Mouse (Mus musculus) forebrain, embryonic 13.5 days (tissue): Measurements from ENCODE around the gene Hlf. TPM values are rescaled to one million over a fixed set of nuclear protein-coding genes. Genes with fewer than 3 reads are reported as not detected.

ENCODE experiments used
- ATAC-seq: fragments of 200-750 bp; cut with Nextera tagmentation; 2 replicates; pipeline ENCODE4 v1.8.0; 2017
- H3K27ac ChIP-seq: fragments of 300-500 bp; sonication (generic); 2 replicates; pipeline ENCODE4 v1.5.1; 2015; ENCODE audit warnings: inconsistent platforms, mild to moderate bottlenecking, moderate library complexity
- H3K27me3 ChIP-seq: fragments of 300-500 bp; sonication (generic); 2 replicates; pipeline ENCODE4 v1.6.1; 2015; ENCODE audit warnings: mild to moderate bottlenecking, inconsistent platforms
- H3K36me3 ChIP-seq: fragments of 300-500 bp; sonication (generic); 2 replicates; pipeline ENCODE4 v1.6.1; 2015; ENCODE audit warnings: mild to moderate bottlenecking, inconsistent platforms; ENCODE audit not compliant: poor library complexity, severe bottlenecking
- H3K4me1 ChIP-seq: fragments of 300-500 bp; sonication (generic); 2 replicates; pipeline ENCODE4 v1.6.1; 2015; ENCODE audit warnings: inconsistent platforms
- H3K4me2 ChIP-seq: fragments of 300-500 bp; sonication (generic); 2 replicates; pipeline ENCODE4 v1.6.1; 2015; ENCODE audit warnings: inconsistent platforms, mild to moderate bottlenecking, moderate library complexity
- H3K4me3 ChIP-seq: fragments of 300-500 bp; sonication (generic); 2 replicates; pipeline ENCODE4 v1.5.1; 2015; ENCODE audit warnings: mild to moderate bottlenecking, inconsistent platforms
- H3K9ac ChIP-seq: fragments of 300-500 bp; sonication (generic); 2 replicates; pipeline ENCODE4 v1.6.1; 2015; ENCODE audit warnings: mild to moderate bottlenecking, inconsistent platforms
- H3K9me3 ChIP-seq: fragments of 300-500 bp; sonication (generic); replicated peaks from 2 replicates; pipeline ENCODE4 v1.6.1; 2016; ENCODE audit warnings: inconsistent platforms
- WGBS: fragments of 180-500 bp; shearing (Covaris S2); methylation state at CpG from one replicate; pipeline ENCODE4 v1.1.7; 2015; 5-methylcytosine and 5-hydroxymethylcytosine counted together
- polyA plus RNA-seq: library from polyadenylated mRNA; unstranded; fragments of >200 nt; fragmentation: Nextera tagmentation; extraction: Ambion mirVana; gene quantifications from 2 replicates; pipeline ENCODE4 v1.2.1, GENCODE M21; 2015

The Hlf gene
- polyA plus RNA-seq, 1 experiment from 2014 or later, result 2.7 TPM

DNA sequence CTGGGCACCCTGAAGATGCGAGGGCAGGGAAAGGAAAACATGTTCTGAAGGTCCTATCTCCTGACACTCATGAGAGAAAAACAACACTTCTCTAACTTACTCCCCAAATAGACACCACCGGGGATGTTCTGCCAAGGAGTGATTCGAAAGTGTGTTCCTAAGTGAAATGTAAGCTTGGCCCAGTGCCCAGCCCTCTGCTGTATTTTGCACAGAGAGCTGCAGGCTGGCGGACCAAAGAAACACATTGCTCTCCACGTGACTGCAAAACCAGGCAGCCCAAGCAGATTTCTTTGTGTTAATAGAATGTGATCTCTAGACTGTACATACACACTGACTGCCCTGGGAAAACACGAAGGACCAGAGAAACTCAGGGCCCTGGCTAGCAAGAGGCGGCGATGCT, 21.1 kb downstream of the Hlf start:
- Histone ChIP-seq H3K9ac (peak overlapping the region; percentile 26), H3K4me2 (peak overlapping the region; percentile 54), H3K27me3 (0 out of 2 replicates have a peak, but pooled peaks cover 18% of the 10 kb centered on the region), H3K36me3 (no peaks in the 10 kb centered on the region), H3K27ac (peak overlapping the region; percentile 80), H3K4me1 (peaks cover 36% of the 10 kb centered on the region), H3K9me3 (no peaks in the 10 kb centered on the region), H3K4me3 (no peak overlapping the region)
- 4% methylated on average over 8 of the region's 8 CpGs for WGBS
- ATAC-seq, result peak; percentile 94

DNA sequence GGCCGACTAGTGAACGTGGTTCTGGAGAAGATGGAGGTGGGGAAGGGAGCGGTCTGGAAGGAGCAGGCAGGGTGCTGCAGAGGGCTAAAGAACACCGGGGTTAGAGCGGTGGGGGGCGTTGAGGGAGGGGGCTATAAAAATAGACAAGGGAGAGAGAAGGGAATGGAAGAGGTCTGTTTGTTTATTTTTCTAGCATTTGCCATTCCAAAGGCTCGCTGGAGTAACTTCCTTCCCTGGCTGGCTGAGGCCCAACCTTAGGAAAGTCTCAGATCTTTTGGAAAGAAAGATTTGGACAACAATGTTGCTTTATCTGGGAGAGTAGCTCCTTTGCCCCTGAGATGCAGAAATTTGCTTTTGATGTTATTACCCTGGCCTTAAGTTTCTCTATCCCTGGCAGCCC, 21.6 kb downstream of the Hlf start:
- Histone ChIP-seq H3K4me2 (peak overlapping the region; percentile 54), H3K9ac (peak overlapping the region; percentile 26), H3K36me3 (no peaks in the 10 kb centered on the region), H3K4me3 (no peak overlapping the region), H3K27ac (peak overlapping the region; percentile 80), H3K27me3 (0 out of 2 replicates have a peak, but pooled peaks cover 18% of the 10 kb centered on the region), H3K4me1 (peaks cover 36% of the 10 kb centered on the region), H3K9me3 (no peaks in the 10 kb centered on the region)
- ATAC-seq, result peak; percentile 8
- WGBS, result 38% methylated on average over 6 of the region's 7 CpGs

DNA sequence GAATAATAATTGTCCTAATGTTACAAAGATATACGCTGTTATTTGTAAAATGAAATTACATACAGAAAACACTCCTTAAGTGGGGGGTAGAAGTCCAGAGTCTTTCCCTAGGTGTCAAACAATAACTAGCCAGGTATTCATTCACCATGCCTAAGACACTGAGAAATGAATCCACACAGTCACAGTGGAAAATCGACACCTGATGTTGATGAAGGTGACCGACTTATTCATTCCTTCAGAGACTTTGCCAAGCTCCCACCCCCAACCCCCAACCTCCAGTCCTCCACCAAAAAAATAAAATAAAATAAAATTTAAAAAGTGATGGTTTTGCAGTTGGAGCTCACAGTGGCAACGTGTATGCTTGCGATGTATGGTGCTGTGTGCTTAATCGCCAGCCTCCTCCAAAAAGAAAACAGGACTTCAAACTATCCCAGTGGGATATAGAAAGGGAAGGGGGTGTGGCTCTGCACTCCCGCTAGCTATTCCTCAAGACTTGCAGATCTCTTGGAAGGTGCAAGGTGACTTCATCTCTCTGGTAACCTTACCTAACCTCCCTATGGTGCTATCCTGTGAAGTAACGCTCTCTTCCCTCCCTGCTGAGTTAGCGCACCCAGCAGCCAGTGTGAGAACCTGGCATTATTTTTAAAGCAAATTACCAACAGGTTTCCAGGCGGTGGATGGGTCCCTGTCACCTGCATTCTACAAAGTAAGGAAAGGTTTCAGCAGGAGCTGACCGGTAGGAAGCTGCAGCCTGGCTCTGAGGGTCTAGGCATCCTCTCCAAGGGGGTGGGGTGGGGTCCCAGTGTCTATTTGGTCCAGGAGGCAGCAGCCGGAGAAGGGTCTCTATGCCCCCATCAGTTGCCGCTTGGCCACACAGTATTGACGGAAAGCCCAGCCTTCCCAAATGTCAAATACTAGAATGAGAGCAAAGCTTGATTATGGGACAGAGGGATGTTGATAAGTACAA, 22.5 kb downstream of the Hlf start:
- no peak overlapping the region for H3K9ac ChIP-seq
- 0 out of 2 replicates have a peak, but pooled peaks cover 18% of the 10 kb centered on the region for H3K27me3 ChIP-seq
- H3K4me2 ChIP-seq, result no peak overlapping the region
- H3K4me3 ChIP-seq, result no peak overlapping the region
- H3K4me1 ChIP-seq, result peaks cover 36% of the 10 kb centered on the region
- no peak for ATAC-seq
- no peaks in the 10 kb centered on the region for H3K36me3 ChIP-seq
- no peaks in the 10 kb centered on the region for H3K9me3 ChIP-seq
- H3K27ac ChIP-seq, result no peak overlapping the region
- WGBS, result 71% methylated on average over 14 of the region's 14 CpGs

DNA sequence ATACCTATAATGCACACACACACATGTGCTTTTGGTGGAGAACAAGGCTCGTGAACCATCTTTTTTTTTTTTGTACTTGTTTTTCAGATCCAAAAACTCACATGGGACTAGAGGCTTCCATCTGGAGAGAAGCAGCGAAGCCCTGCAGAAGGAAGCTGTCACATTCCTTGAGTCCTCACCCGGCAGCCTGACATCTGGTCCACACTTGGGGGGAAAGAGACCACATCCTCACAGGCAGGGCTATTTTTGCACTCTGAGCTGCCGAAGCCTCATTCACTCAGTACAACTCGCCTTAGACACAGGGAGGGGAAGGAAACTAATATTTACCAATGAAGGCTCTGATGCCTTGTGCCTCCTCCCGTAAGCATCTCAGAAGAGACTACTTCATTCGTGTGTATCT, 25.8 kb downstream of the Hlf start:
- no peak for ATAC-seq
- Histone ChIP-seq H3K27ac (no peak overlapping the region), H3K36me3 (no peaks in the 10 kb centered on the region), H3K4me1 (peaks cover 17% of the 10 kb centered on the region), H3K9ac (no peak overlapping the region), H3K4me3 (no peak overlapping the region), H3K4me2 (no peak overlapping the region), H3K27me3 (0 out of 2 replicates have a peak, but pooled peaks cover 8% of the 10 kb centered on the region), H3K9me3 (no peaks in the 10 kb centered on the region)
- 84% methylated on average over 7 of the region's 7 CpGs for WGBS

DNA sequence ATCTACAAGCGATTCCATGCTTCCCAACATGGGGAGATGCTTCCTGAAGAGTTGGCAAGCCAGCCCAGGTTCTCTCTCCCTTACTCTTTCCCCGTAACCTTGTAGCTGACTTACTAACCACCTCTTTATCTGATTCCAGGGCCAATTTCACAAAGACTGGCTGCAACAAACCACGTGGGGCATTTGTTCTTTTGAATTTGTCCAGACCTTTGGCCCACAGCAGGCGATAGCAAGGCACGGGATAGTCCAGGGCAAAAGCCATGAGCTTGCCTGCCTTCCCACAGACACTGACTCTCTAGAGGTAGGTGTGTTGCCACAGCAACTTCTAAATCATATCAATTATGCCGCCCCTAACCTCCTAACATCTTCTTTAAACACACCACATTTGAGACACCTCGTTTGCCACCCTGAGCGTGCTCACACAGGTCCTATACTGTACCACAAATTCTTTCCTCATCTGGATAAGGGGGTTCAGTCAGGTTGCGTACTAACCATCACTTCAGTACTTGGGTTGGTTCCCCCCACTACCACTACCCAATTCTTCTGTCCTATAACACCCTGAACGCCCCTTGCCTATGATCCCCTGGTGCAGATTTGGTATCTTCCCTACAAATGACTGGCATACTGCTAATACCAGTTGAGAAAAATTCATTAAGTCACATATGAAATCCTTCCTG, 26.7 kb downstream of the Hlf start:
- Histone ChIP-seq H3K4me1 (peaks cover 8% of the 10 kb centered on the region), H3K27me3 (0 out of 2 replicates have a peak, but pooled peaks cover 8% of the 10 kb centered on the region), H3K4me2 (no peak overlapping the region), H3K9me3 (no peaks in the 10 kb centered on the region), H3K36me3 (no peaks in the 10 kb centered on the region), H3K9ac (no peak overlapping the region), H3K4me3 (no peak overlapping the region), H3K27ac (no peak overlapping the region)
- ATAC-seq, result no peak
- 84% methylated on average over 10 of the region's 10 CpGs for WGBS

DNA sequence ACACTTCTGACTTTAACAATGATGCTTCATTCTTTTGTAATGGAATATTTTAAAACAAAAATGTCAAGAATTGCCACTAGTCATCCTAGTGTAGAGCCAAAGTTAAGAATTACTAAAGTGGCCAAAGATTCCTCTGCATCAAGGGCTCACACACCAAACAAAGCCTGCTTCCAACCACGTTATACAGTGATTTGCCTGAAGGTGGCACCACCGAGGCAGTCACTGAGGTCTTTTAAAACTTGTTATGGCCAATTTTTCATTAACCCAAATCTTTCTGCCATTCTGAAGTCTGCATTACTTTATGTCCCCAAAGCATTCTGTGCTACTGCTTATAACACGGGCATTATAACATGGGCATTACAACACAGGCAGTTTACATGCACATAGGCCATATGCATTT, 27.3 kb downstream of the Hlf start:
- no peak for ATAC-seq
- Histone ChIP-seq H3K4me3 (no peak overlapping the region), H3K9ac (no peak overlapping the region), H3K4me1 (peaks cover 3% of the 10 kb centered on the region; the same call in 1 of the 2 replicates), H3K36me3 (no peaks in the 10 kb centered on the region), H3K27me3 (0 out of 2 replicates have a peak, but pooled peaks cover 5% of the 10 kb centered on the region), H3K4me2 (no peak overlapping the region), H3K9me3 (no peaks in the 10 kb centered on the region), H3K27ac (no peak overlapping the region)
- WGBS, result 43% methylated on average over 3 of the region's 3 CpGs

DNA sequence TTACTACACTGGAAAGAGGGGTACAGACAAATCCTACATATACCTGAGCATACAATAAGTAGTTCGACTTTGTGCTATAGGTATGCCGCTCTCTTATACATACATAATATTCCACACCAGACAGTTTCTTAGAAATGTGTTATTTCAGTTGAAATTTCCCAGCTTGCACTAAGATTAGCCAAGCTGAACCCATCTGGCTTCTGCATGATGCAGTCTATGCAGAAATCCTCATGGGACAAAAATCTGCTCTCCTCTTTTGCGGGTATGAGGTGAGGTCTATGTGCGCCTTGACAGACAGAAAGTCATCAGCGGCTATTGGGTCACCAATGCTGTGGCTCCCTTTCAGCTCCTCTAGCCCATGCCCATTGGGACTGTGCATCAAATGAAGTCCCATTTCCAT, 30.2 kb downstream of the Hlf start:
- no peak for ATAC-seq

DNA sequence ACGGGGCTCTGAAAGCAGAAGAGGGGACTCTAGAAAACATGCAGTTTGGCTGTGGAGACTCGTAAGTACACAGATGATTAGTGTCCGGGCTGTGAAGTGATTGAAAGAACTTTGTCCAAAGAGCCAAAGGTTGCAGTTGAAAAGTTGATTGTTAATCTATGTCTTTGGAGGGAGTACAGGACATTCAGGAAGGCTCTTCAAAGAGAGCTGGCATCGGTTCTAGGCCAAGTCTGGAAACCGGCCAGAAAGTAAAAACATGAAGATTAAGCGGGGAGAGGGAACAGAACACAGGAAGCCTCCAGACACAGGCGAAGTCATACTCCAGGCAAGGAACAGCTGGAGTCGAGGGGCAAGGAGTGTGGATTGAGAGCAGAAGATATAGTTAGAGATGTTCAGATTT, 32.6 kb downstream of the Hlf start:
- Histone ChIP-seq H3K9me3 (no peaks in the 10 kb centered on the region), H3K4me2 (no peak overlapping the region), H3K27me3 (no peaks in the 10 kb centered on the region), H3K4me3 (no peak overlapping the region), H3K4me1 (peaks cover 13% of the 10 kb centered on the region), H3K36me3 (no peaks in the 10 kb centered on the region), H3K27ac (no peak overlapping the region), H3K9ac (no peak overlapping the region)
- WGBS, result 80% methylated on average over 8 of the region's 8 CpGs
- ATAC-seq, result no peak

More for the DNA sequence above, 30.2 kb downstream of the Hlf start:
- peaks cover 10% of the 10 kb centered on the region for H3K4me1 ChIP-seq
- no peak overlapping the region for H3K4me3 ChIP-seq
- H3K36me3 ChIP-seq, result no peaks in the 10 kb centered on the region
- H3K27me3 ChIP-seq, result no peaks in the 10 kb centered on the region
- WGBS, result 96% methylated on average over 5 of the region's 5 CpGs
- H3K9ac ChIP-seq, result no peak overlapping the region
- no peak overlapping the region for H3K27ac ChIP-seq
- H3K9me3 ChIP-seq, result no peaks in the 10 kb centered on the region
- no peak overlapping the region for H3K4me2 ChIP-seq

DNA sequence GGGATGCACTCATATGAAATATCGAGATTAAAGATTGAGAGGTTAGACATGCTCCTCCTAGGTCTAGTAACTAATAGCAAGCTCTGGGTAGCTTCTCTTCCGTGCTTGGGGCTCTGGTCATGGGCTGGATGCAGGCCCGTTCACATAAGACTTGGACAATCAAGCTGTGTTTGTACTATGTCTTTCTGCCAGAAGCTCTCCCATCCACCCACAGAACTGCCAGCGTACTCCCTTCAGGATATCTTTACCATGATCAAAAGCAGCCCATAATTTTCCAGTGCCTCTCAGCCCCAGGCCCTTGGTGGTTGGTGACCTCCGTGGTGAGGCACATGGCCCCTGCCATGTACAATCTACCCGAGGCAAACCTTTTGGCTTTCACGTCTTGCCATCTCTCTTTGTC, 33.3 kb downstream of the Hlf start:
- 93% methylated on average over 7 of the region's 7 CpGs for WGBS
- Histone ChIP-seq H3K27me3 (no peaks in the 10 kb centered on the region), H3K4me3 (no peak overlapping the region), H3K27ac (no peak overlapping the region), H3K4me2 (no peak overlapping the region), H3K9me3 (no peaks in the 10 kb centered on the region), H3K4me1 (peaks cover 13% of the 10 kb centered on the region), H3K9ac (no peak overlapping the region), H3K36me3 (no peaks in the 10 kb centered on the region)
- ATAC-seq, result no peak

DNA sequence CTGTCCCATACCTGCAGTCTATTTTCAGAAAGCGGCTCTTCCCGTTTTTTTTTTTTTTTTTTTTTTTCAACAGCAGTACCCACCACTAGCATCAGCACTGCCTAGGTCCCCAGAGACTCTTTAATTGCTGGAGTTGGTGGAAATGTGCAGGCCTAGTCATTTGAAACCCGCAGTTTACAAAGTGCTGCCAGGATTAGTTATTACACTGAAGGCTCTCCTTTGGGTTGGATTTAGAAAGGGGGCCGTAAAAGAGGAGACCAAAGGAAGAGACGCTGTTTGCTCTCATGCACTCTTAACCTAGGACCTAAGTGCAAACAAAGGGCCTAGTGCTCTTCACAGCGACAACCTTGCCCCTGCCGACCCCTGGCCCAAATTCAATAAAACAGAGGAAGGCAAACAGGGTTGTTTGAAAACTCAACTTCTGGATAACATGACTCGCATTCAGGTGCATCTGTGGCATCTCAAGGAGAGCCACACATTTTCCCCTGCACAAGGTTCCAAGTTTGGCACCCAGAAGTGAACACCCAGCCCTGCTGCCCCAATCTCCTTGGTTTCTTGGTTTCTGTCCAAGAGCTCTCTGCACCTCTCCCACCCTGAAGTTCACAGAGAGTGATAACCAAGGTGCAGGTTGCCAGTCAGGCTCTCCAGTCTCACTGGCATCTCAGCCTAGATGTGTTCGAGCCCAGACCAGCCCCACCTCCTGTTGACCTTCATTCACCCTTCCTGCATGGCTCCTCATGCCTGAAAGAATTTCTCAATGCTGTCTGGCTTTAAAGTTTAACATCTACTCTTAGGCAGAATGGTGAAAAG, 34.0 kb downstream of the Hlf start:
- no peak overlapping the region for H3K4me2 ChIP-seq
- peak; percentile 43; the same call in 1 of the 2 replicates for ATAC-seq
- WGBS, result 45% methylated on average over 9 of the region's 9 CpGs

DNA sequence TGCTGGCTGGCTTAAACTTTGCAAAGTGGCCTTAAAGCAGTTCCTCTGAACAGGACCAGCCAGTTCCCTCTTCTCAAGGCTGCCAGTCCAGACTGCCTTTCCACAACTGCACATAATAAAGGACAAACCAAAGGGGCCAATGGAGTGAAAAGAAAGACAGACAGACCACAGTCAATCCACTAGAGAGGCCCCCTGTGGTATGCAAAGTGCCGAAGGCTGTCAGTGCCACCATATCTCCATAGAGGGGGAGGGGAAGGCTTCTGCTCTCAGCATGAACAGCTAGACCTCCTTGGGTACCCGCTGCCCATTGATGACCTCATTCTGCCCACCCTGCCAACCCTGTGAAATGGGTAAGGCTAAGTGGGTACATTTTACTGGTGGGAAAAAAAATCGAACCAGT, 34.7 kb downstream of the Hlf start:
- H3K27me3 ChIP-seq, result no peaks in the 10 kb centered on the region
- 31% methylated on average over 3 of the region's 3 CpGs for WGBS

More for the DNA sequence above, 34.0 kb downstream of the Hlf start:
- Histone ChIP-seq H3K4me1 (peaks cover 13% of the 10 kb centered on the region), H3K9me3 (no peaks in the 10 kb centered on the region), H3K27ac (no peak overlapping the region), H3K27me3 (no peaks in the 10 kb centered on the region), H3K9ac (no peak overlapping the region), H3K4me3 (no peak overlapping the region), H3K36me3 (no peaks in the 10 kb centered on the region)

More for the DNA sequence above, 34.7 kb downstream of the Hlf start:
- H3K4me3 ChIP-seq, result no peak overlapping the region
- no peak overlapping the region for H3K4me2 ChIP-seq
- H3K9me3 ChIP-seq, result no peaks in the 10 kb centered on the region
- ATAC-seq, result peak; percentile 36; the same call in 1 of the 2 replicates
- H3K9ac ChIP-seq, result no peak overlapping the region
- no peak overlapping the region for H3K27ac ChIP-seq
- peaks cover 13% of the 10 kb centered on the region for H3K4me1 ChIP-seq
- H3K36me3 ChIP-seq, result no peaks in the 10 kb centered on the region
